Comparison of ENCODE assay signal across 28 mouse cellular contexts in the genomic region with DNA sequence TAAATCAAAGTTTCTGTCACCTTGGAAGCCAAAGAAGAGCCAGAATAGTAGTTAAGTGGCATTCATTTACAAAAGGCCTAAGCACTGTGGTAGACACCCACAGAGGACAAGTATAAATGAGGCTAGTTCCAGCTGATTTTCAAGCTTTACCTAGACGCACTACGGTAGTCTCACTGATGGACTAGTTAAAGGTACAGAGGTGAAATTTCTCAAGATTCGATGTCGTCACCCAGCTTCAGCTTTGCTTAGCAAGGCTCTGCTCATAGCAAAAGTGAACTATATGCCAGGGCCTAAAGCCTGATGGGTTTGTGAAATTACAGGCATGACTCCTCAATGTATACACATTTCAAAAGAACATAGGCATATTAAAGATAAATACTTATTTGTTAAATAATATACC. TPM values are rescaled to one million over a fixed set of nuclear protein-coding genes. Genes with fewer than 3 reads are reported as not detected.
A peak's percentile ranks its signal among the peaks of the same experiment; 100 is the strongest.
DNase-seq lines count a peak whose midpoint lies in the region; ATAC-seq and TF ChIP-seq lines count a peak whose summit lies in the region.
"Had no signal": no experiment of that assay in that cellular context is flagged by ENCODE, and none has a peak within 500 bp of the region (broad histone marks: within the 10 kb centered on the region; RNA-seq: fewer than 3 reads in every experiment).

No protein-coding gene starts in this region.

- H3K4me2 ChIP-seq in intestine, postnatal 0 days (replicated peaks; ENCODE audit: low read depth), result no peak overlapping the region
- no peak overlapping the region for H3K4me2 ChIP-seq in intestine, embryonic 15.5 days (replicated peaks)
- H3K4me2 ChIP-seq in liver, embryonic 16.5 days (ENCODE audit: low read depth, low read length), result no peak overlapping the region
- no peak overlapping the region for H3K4me2 ChIP-seq in liver, embryonic 11.5 days
- H3K4me2 ChIP-seq: embryonic facial prominence, embryonic 12.5 days had no signal

- no peak overlapping the region for H3K4me3 ChIP-seq in gastrocnemius, adult 2 months
- H3K4me3 ChIP-seq in intestine, postnatal 0 days (ENCODE audit: low read depth, low read length), result no peak overlapping the region
- no peak overlapping the region for H3K4me3 ChIP-seq in intestine, embryonic 15.5 days (replicated peaks)
- no peak overlapping the region for H3K4me3 ChIP-seq in liver, embryonic 16.5 days (ENCODE audit: low read depth, low read length)
- H3K4me3 ChIP-seq in liver, embryonic 11.5 days (ENCODE audit: low read depth, low read length), result no peak overlapping the region
- H3K4me3 ChIP-seq: embryonic facial prominence, embryonic 10.5 days; embryonic facial prominence, embryonic 12.5 days had no signal

- intact Hi-C loops in gastrocnemius, adult 2 months (cut with DNase I), result no loop called here

- no peaks in the 10 kb centered on the region for H3K36me3 ChIP-seq in intestine, postnatal 0 days (ENCODE audit: control insufficient read depth, insufficient read depth)
- H3K36me3 ChIP-seq in intestine, embryonic 15.5 days, result no peaks in the 10 kb centered on the region
- no peaks in the 10 kb centered on the region for H3K36me3 ChIP-seq in liver, embryonic 16.5 days (ENCODE audit: control insufficient read depth, insufficient read depth)
- H3K36me3 ChIP-seq in liver, embryonic 11.5 days (ENCODE audit: control insufficient read depth, insufficient read depth, low read length), result no peaks in the 10 kb centered on the region
- H3K36me3 ChIP-seq: embryonic facial prominence, embryonic 10.5 days; embryonic facial prominence, embryonic 12.5 days had no signal

- no peak overlapping the region for H3K9ac ChIP-seq in intestine, postnatal 0 days (ENCODE audit: low read depth, low read length)
- no peak overlapping the region for H3K9ac ChIP-seq in intestine, embryonic 15.5 days
- H3K9ac ChIP-seq in liver, embryonic 16.5 days (ENCODE audit: low read depth, low read length), result no peak overlapping the region
- no peak overlapping the region for H3K9ac ChIP-seq in liver, embryonic 11.5 days (ENCODE audit: low read depth, low read length)
- H3K9ac ChIP-seq: embryonic facial prominence, embryonic 12.5 days had no signal

- no peaks in the 10 kb centered on the region for H3K27me3 ChIP-seq in intestine, postnatal 0 days (replicated peaks; ENCODE audit: control insufficient read depth, insufficient read depth, low read length)
- no peaks in the 10 kb centered on the region for H3K27me3 ChIP-seq in intestine, embryonic 15.5 days (replicated peaks)
- H3K27me3 ChIP-seq in liver, embryonic 16.5 days (ENCODE audit: control insufficient read depth, insufficient read depth, low read depth, low read length), result no peaks in the 10 kb centered on the region
- no peaks in the 10 kb centered on the region for H3K27me3 ChIP-seq in liver, embryonic 11.5 days (replicated peaks; ENCODE audit: control insufficient read depth, insufficient read depth, low read length)
- H3K27me3 ChIP-seq: embryonic facial prominence, embryonic 12.5 days had no signal

- ATAC-seq in intestine, postnatal 0 days, result peak; percentile 48; the same call in 1 of the 2 replicates
- no peak for ATAC-seq in intestine, embryonic 15.5 days
- 0 out of 2 replicates have a peak, but pooled peaks have one; percentile 30 for ATAC-seq in liver, embryonic 16.5 days (ENCODE audit: low read depth)
- no peak for ATAC-seq in liver, embryonic 11.5 days (replicated peaks; ENCODE audit: low FRiP score)
- ATAC-seq: forebrain, embryonic 14.5 days; forebrain, embryonic 16.5 days had no signal

- no peaks in the 10 kb centered on the region for H3K9me3 ChIP-seq in intestine, postnatal 0 days (ENCODE audit: control insufficient read depth)
- no peaks in the 10 kb centered on the region for H3K9me3 ChIP-seq in intestine, embryonic 15.5 days
- no peaks in the 10 kb centered on the region for H3K9me3 ChIP-seq in liver, embryonic 16.5 days (replicated peaks; ENCODE audit: control insufficient read depth, low read length)
- H3K9me3 ChIP-seq in liver, embryonic 11.5 days (ENCODE audit: control insufficient read depth, low read length), result no peaks in the 10 kb centered on the region
- H3K9me3 ChIP-seq: embryonic facial prominence, embryonic 10.5 days; embryonic facial prominence, embryonic 12.5 days had no signal

- TF ChIP-seq CTCF in gastrocnemius, adult 2 months (IDR thresholded peaks at IDR 0.05), result no peak
- no peak for TF ChIP-seq CTCF in intestine, postnatal 0 days (IDR thresholded peaks at IDR 0.05; ENCODE audit: low read depth)

- H3K27ac ChIP-seq in gastrocnemius, adult 2 months, result peak overlapping the region; percentile 61
- no peak overlapping the region; the same call in 1 of the 2 replicates for H3K27ac ChIP-seq in intestine, postnatal 0 days (ENCODE audit: low read depth, low read length)
- no peak overlapping the region for H3K27ac ChIP-seq in intestine, embryonic 15.5 days
- no peak overlapping the region for H3K27ac ChIP-seq in liver, embryonic 16.5 days (ENCODE audit: low read length)
- no peak overlapping the region for H3K27ac ChIP-seq in liver, embryonic 11.5 days (ENCODE audit: low read depth, low read length)
- H3K27ac ChIP-seq: embryonic facial prominence, embryonic 10.5 days; embryonic facial prominence, embryonic 12.5 days had no signal

- H3K4me1 ChIP-seq in intestine, postnatal 0 days (replicated peaks; ENCODE audit: control insufficient read depth, insufficient read depth, low read length), result no peaks in the 10 kb centered on the region
- H3K4me1 ChIP-seq in intestine, embryonic 15.5 days (replicated peaks), result no peaks in the 10 kb centered on the region
- H3K4me1 ChIP-seq in liver, embryonic 16.5 days (ENCODE audit: control insufficient read depth, low read depth, low read length), result no peaks in the 10 kb centered on the region
- H3K4me1 ChIP-seq in liver, embryonic 11.5 days (replicated peaks; ENCODE audit: control insufficient read depth, insufficient read depth, low read length), result no peaks in the 10 kb centered on the region

- WGBS in intestine, postnatal 0 days, result 73% methylated on average over 4 of the region's 4 CpGs
- 82% methylated on average over 4 of the region's 4 CpGs for WGBS in intestine, embryonic 15.5 days
- 56% methylated on average over 4 of the region's 4 CpGs for WGBS in liver, embryonic 16.5 days (ENCODE audit: insufficient replicate concordance)
- WGBS in liver, embryonic 11.5 days, result 83% methylated on average over 4 of the region's 4 CpGs

- no peak for DNase-seq in gastrocnemius, adult 2 months
- DNase-seq in gastrocnemius, postnatal 10 days, result no peak
- no peak for DNase-seq in liver, embryonic 11.5 days (ENCODE audit: low spot score)
- DNase-seq in fat pad, adult 2 months (ENCODE audit: extremely low read depth, low read depth, low spot score), result peak; percentile 2
- DNase-seq in cerebellum, postnatal 14 days, result no peak
- DNase-seq: adrenal gland, adult 2 months; adrenal gland, postnatal 10 days; adrenal gland, postnatal 25 days; cerebellum, adult 11 months; cerebellum, adult 18-20 months; cerebellum, adult 8-10 months; cerebellum, adult 9-11 months; cerebellum, postnatal 25 days had no signal

RNA-seq across cellular contexts. Expression of a gene that starts 55.4 kb away (rescaled TPM):
- not detected for total RNA-seq in gastrocnemius, adult 2 months (2021)
- total RNA-seq in gastrocnemius, postnatal 10 days (2021), result not detected
- not detected in 2 replicates for polyA plus RNA-seq in intestine, postnatal 0 days (2015; fragmentation: Nextera tagmentation; extraction: Ambion mirVana)
- not detected in 2 replicates for polyA plus RNA-seq in intestine, embryonic 15.5 days (2015; fragmentation: Nextera tagmentation; extraction: Ambion mirVana)
- not detected in 2 replicates for polyA plus RNA-seq in liver, embryonic 16.5 days (2015; fragmentation: Nextera tagmentation; extraction: Ambion mirVana)
- not detected in 2 replicates for polyA plus RNA-seq in liver, embryonic 11.5 days (2014; fragmentation: Nextera tagmentation; extraction: Ambion mirVana)
- total RNA-seq: adrenal gland, adult 2 months; adrenal gland, postnatal 10 days; adrenal gland, postnatal 25 days; adrenal gland, postnatal 4 days; ES-E14; MEL had no signal
- polyA plus RNA-seq: adrenal gland, adult 2 months; brain, embryonic 14.5 days; C2C12; cortical plate, adult 2 months; embryonic facial prominence, embryonic 10.5 days; embryonic facial prominence, embryonic 12.5 days; embryonic facial prominence, embryonic 14.5 days; forebrain, embryonic 11.5 days; forebrain, embryonic 14.5 days; forebrain, embryonic 16.5 days had no signal

Comparison
In these comparisons a context has a peak if more than half of its experiments do, and no peak if none do; other contexts are left out.
1. ATAC-seq: peak in intestine, postnatal 0 days (single experiment) and liver, embryonic 16.5 days (single experiment); none in intestine, embryonic 15.5 days (single experiment) and liver, embryonic 11.5 days (single experiment).